Mouse (Mus musculus) embryo, embryonic 11 days (tissue): Measurements from ENCODE around the gene Zmynd15.

Experiments used
- DNase-seq: peaks from one replicate; pipeline ENCODE4 v3.0.0-alpha.2; 2015

Gene Zmynd15

GRCm38 (mm10) chr11:70509753-70510564 lies 50.7 kb downstream of the Zmynd15 start:
- peak; percentile 74 for DNase-seq

- DNase-seq: no peak
Measured at GRCm38 (mm10) chr11:70511242-70511641, 52.0 kb downstream of the Zmynd15 start.

- no peak for DNase-seq
Measured at GRCm38 (mm10) chr11:70511825-70512224, 52.6 kb downstream of the Zmynd15 start.

GRCm38 (mm10) chr11:70512709-70513342 lies 53.6 kb downstream of the Zmynd15 start:
- no peak for DNase-seq

GRCm38 (mm10) chr11:70513520-70513919 lies 54.3 kb downstream of the Zmynd15 start:
- no peak for DNase-seq

DNA sequence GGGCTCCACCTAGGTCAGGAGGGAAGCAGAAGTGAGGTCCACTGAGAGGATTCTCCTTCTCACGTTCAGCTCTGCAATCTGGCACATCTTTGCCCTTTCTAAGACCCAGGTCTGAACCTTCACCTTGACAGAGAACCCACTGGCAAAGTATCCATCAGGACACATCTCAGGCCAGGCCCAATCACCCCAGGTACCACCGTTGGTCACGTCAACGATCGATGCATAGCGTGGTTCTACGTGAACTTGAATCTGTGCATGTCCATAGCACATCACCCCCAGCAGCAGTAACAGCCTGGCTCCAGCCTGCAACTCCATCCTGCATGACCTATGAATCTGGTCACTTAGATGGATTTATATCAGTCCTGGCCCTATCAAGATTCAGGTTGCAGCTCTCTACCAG lies 55.1 kb downstream of the Zmynd15 start, which contains the start of gene Vmo1:
Gene Vmo1, minus strand, starts transcription at position 329 of the 400 bp plus-strand sequence.
- DNase-seq: no peak
